Mouse (Mus musculus): ENCODE data around the gene Dusp12. TPM values are rescaled to one million over a fixed set of nuclear protein-coding genes. Genes with fewer than 3 reads are reported as not detected.
A peak's percentile ranks its signal among the peaks of the same experiment; 100 is the strongest.

Dusp12 gene
- polyA plus RNA-seq, 1 experiment from 2014 or later: 38.9 TPM

DNA sequence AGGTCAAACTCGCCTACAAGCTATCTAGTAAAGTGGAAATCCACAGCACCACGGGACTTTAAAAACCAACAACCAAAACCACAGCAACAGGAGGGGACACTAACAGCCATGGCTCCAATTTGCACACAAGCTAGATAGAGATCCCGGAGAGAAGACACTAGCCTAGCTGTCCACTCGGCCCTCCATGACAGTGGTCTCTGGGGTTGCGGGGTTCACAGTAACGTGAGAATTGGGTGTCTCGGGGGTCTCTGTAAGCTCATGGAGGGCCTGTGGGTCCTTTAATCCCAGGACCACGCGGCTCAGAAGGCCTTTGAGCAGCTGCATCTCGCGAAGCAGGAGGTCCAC is 21.7 kb upstream of the Dusp12 start:
- H3K27me3 ChIP-seq (ENCODE audit: control insufficient read depth, insufficient read depth, low read length): peaks cover 20% of the 10 kb centered on the region; the same call in 1 of the 2 replicates

DNA sequence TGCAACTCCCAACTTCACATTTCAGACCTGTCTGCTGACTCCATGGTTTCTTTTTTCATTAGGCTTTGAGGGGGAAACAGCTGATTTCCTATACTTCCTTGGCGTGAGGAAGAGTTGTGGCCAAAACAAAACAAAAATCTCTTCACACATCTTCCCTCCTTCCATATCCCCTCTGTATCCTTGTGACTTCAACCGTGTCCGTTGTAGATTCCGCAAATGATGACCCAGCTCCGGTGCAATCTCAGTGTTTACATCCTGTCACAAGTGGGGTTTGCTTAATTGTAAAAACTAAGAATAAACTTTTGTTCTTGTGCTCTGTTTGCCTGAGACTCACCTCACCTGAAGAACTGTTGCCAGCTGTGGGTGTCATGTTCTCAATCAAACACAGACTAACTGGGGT is 18.1 kb upstream of the Dusp12 start:
- peaks cover 17% of the 10 kb centered on the region; the same call in 1 of the 2 replicates for H3K27me3 ChIP-seq (ENCODE audit: control insufficient read depth, insufficient read depth, low read length)
- ATAC-seq (ENCODE audit: insufficient number of reproducible peaks, insufficient read depth, low FRiP score, low read depth): no peak
- WGBS: 51% methylated on average over 5 of the region's 5 CpGs
- H3K4me3 ChIP-seq (ENCODE audit: low read depth, low read length): no peak overlapping the region
- H3K27ac ChIP-seq (ENCODE audit: low read length): no peak overlapping the region
- H3K4me1 ChIP-seq (ENCODE audit: control insufficient read depth, insufficient read depth, low read length): peaks cover 6% of the 10 kb centered on the region; the same call in 1 of the 2 replicates
- H3K9me3 ChIP-seq (ENCODE audit: control insufficient read depth, low read depth, low read length): no peaks in the 10 kb centered on the region
- no peaks in the 10 kb centered on the region for H3K36me3 ChIP-seq (ENCODE audit: control insufficient read depth, insufficient read depth, low read length)
- no peak overlapping the region for H3K4me2 ChIP-seq (replicated peaks; ENCODE audit: low read depth, low read length)
- no peak overlapping the region for H3K9ac ChIP-seq (replicated peaks; ENCODE audit: low read depth, low read length)

More for the DNA sequence above, 21.7 kb upstream of the Dusp12 start:
- Histone ChIP-seq H3K9me3 (ENCODE audit: control insufficient read depth, low read depth, low read length) (no peaks in the 10 kb centered on the region), H3K4me3 (ENCODE audit: low read depth, low read length) (peak overlapping the region; percentile 46), H3K4me2 (replicated peaks; ENCODE audit: low read depth, low read length) (peak overlapping the region; percentile 93), H3K27ac (ENCODE audit: low read length) (no peak overlapping the region), H3K4me1 (ENCODE audit: control insufficient read depth, insufficient read depth, low read length) (peaks cover 7% of the 10 kb centered on the region; the same call in 1 of the 2 replicates), H3K9ac (replicated peaks; ENCODE audit: low read depth, low read length) (no peak overlapping the region), H3K36me3 (ENCODE audit: control insufficient read depth, insufficient read depth, low read length) (no peaks in the 10 kb centered on the region)
- 29% methylated on average over 11 of the region's 11 CpGs for WGBS
- ATAC-seq (ENCODE audit: insufficient number of reproducible peaks, insufficient read depth, low FRiP score, low read depth): no peak

DNA sequence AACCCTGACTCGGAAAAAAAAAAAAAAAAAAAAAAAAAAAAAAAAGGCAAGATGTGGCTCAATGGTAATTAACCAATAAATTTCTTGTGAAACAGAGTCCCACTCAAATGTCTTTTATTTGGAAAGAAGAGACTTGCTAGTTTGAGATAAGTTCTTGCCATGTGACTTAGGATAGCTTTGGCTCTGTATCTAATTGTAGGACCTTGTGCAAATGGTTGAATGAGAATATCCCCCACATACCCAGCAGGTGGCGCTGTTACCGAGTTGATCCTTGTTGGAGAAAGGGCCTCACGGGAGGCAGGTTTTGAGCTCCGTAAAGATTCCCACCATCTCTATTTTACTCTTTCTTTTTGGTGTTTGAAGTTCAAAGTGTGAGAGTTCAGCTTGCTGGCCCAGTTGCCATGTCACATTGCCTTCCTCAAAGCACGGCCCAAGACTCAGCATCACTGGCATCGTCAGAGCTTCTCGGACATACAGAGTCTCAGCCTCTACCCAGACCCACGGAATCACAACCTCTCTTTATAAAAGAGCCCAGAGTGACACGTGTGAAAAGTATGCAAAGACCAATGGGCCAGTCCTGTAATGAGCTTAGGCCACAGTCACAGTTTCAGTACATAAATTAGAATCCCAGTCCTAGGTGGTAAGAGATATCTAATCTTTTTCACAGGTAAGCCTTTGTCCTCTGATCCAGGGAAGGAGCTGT is 16.3 kb upstream of the Dusp12 start:
- H3K4me3 ChIP-seq (ENCODE audit: low read depth, low read length): no peak overlapping the region
- no peaks in the 10 kb centered on the region for H3K4me1 ChIP-seq (ENCODE audit: control insufficient read depth, insufficient read depth, low read length)
- H3K27ac ChIP-seq (ENCODE audit: low read length): no peak overlapping the region
- 34% methylated on average over 10 of the region's 10 CpGs for WGBS
- H3K36me3 ChIP-seq (ENCODE audit: control insufficient read depth, insufficient read depth, low read length): no peaks in the 10 kb centered on the region
- 0 out of 2 replicates have a peak, but pooled peaks cover 8% of the 10 kb centered on the region for H3K27me3 ChIP-seq (ENCODE audit: control insufficient read depth, insufficient read depth, low read length)
- H3K9ac ChIP-seq (replicated peaks; ENCODE audit: low read depth, low read length): no peak overlapping the region
- H3K4me2 ChIP-seq (replicated peaks; ENCODE audit: low read depth, low read length): no peak overlapping the region
- ATAC-seq (ENCODE audit: insufficient number of reproducible peaks, insufficient read depth, low FRiP score, low read depth): no peak
- no peaks in the 10 kb centered on the region for H3K9me3 ChIP-seq (ENCODE audit: control insufficient read depth, low read depth, low read length)

DNA sequence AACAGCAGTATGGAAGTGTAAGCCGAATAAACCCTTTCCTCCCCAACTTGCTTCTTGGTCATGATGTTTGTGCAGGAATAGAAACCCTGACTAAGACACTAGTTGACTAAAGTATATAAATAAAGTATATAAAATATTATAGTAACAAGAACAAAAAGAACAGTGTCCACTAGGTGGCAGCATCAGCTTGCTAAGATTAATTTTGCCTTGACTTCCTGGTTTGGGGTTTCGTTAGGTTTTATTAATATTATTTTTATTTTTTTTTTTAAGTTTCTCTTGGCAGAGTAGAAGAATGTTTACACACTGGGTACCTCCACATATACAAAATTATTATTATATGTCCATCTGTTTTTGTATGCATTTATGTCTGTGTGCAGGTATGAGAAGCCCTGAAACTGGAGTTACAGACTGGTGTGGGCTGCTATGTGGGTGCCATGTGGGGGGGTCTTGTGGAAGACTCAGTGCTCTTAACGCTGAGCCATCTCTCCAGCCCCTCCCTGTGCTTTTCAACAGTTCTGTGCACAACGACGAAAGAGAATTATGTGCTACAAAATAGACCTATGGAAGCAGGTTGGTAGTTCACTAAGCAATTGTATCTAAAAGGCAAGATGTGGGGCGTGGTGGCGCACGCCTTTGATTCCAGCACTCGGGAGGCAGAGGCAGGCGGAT is 15.6 kb upstream of the Dusp12 start:
- Histone ChIP-seq H3K36me3 (ENCODE audit: control insufficient read depth, insufficient read depth, low read length) (no peaks in the 10 kb centered on the region), H3K27ac (ENCODE audit: low read length) (no peak overlapping the region), H3K4me2 (replicated peaks; ENCODE audit: low read depth, low read length) (no peak overlapping the region), H3K4me3 (ENCODE audit: low read depth, low read length) (no peak overlapping the region), H3K4me1 (ENCODE audit: control insufficient read depth, insufficient read depth, low read length) (no peaks in the 10 kb centered on the region), H3K27me3 (ENCODE audit: control insufficient read depth, insufficient read depth, low read length) (0 out of 2 replicates have a peak, but pooled peaks cover under 1% of the 10 kb centered on the region), H3K9me3 (ENCODE audit: control insufficient read depth, low read depth, low read length) (no peaks in the 10 kb centered on the region), H3K9ac (replicated peaks; ENCODE audit: low read depth, low read length) (no peak overlapping the region)
- WGBS: 34% methylated on average over 10 of the region's 10 CpGs
- no peak for ATAC-seq (ENCODE audit: insufficient number of reproducible peaks, insufficient read depth, low FRiP score, low read depth)

DNA sequence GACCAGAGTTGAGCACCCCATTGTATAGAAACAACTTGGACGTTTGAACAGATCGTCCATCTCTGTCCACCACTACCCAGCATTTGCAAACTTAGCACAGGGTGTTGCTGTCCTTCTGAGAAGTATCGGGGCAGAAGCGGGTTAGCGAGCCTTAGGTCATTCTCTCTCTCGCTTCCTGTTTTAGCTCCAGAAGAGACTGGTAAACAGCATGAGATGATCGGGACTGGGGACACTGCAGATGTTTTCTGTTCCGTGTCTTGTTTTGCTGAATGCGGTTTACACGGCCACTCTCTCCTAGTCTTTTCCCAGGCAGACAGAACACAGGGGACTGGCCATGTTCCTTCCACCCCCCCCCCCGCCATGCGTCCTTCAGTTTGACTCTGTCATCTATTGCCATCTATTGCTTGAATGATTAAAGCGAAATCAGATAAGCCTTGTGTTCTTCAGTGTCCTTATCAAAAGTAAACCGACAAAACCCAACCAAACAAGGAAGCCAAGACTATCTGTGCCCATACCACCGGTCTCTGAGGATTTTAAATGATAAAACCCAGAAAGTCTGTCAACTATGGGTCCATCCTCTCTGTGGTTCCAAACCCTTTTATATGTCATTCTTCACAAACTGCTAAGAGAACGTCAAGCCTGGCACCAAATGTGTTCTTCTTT is 13.2 kb upstream of the Dusp12 start:
- no peaks in the 10 kb centered on the region for H3K9me3 ChIP-seq (ENCODE audit: control insufficient read depth, low read depth, low read length)
- H3K4me1 ChIP-seq (ENCODE audit: control insufficient read depth, insufficient read depth, low read length): no peaks in the 10 kb centered on the region
- WGBS: 48% methylated on average over 16 of the region's 16 CpGs
- no peak for ATAC-seq (ENCODE audit: insufficient number of reproducible peaks, insufficient read depth, low FRiP score, low read depth)
- H3K36me3 ChIP-seq (ENCODE audit: control insufficient read depth, insufficient read depth, low read length): no peaks in the 10 kb centered on the region
- H3K27me3 ChIP-seq (ENCODE audit: control insufficient read depth, insufficient read depth, low read length): no peaks in the 10 kb centered on the region
- H3K9ac ChIP-seq (replicated peaks; ENCODE audit: low read depth, low read length): no peak overlapping the region
- no peak overlapping the region for H3K4me2 ChIP-seq (replicated peaks; ENCODE audit: low read depth, low read length)
- no peak overlapping the region for H3K4me3 ChIP-seq (ENCODE audit: low read depth, low read length)
- H3K27ac ChIP-seq (ENCODE audit: low read length): no peak overlapping the region

DNA sequence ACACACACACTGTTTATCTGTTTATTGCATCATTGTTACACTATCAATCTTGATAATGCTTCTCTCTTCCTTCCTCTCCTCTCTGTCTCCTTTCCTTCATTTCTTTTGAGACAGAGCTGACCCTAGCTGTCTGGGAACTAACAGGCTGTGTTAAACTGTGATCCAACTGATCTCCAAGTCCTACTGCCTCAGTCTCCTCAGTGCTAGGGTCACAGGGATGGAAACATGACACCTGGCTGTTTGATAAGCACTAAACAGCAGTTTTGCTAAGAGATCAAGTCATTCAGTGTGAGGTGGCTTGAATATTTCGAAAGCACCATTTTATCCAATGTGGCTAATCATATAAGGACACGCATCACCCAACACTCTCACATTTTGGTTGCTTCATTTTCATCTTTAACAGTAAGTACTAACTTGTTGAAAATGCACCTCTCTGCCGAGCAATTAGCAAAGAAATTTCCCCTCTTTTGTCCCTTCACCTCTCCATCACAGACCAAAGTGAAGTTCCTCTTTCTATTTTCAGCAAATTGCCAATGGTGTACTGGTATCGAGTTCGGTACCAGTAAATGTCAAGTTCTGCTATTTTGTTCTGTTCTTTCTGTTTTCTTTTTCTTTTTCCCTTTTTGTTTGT is 11.4 kb upstream of the Dusp12 start:
- H3K27me3 ChIP-seq (ENCODE audit: control insufficient read depth, insufficient read depth, low read length): no peaks in the 10 kb centered on the region
- no peak overlapping the region for H3K9ac ChIP-seq (replicated peaks; ENCODE audit: low read depth, low read length)
- H3K36me3 ChIP-seq (ENCODE audit: control insufficient read depth, insufficient read depth, low read length): no peaks in the 10 kb centered on the region
- no peaks in the 10 kb centered on the region for H3K4me1 ChIP-seq (ENCODE audit: control insufficient read depth, insufficient read depth, low read length)
- no peak overlapping the region for H3K4me2 ChIP-seq (replicated peaks; ENCODE audit: low read depth, low read length)
- H3K9me3 ChIP-seq (ENCODE audit: control insufficient read depth, low read depth, low read length): no peaks in the 10 kb centered on the region
- 83% methylated on average over 5 of the region's 5 CpGs for WGBS
- H3K27ac ChIP-seq (ENCODE audit: low read length): no peak overlapping the region
- ATAC-seq (ENCODE audit: insufficient number of reproducible peaks, insufficient read depth, low FRiP score, low read depth): no peak
- H3K4me3 ChIP-seq (ENCODE audit: low read depth, low read length): no peak overlapping the region

DNA sequence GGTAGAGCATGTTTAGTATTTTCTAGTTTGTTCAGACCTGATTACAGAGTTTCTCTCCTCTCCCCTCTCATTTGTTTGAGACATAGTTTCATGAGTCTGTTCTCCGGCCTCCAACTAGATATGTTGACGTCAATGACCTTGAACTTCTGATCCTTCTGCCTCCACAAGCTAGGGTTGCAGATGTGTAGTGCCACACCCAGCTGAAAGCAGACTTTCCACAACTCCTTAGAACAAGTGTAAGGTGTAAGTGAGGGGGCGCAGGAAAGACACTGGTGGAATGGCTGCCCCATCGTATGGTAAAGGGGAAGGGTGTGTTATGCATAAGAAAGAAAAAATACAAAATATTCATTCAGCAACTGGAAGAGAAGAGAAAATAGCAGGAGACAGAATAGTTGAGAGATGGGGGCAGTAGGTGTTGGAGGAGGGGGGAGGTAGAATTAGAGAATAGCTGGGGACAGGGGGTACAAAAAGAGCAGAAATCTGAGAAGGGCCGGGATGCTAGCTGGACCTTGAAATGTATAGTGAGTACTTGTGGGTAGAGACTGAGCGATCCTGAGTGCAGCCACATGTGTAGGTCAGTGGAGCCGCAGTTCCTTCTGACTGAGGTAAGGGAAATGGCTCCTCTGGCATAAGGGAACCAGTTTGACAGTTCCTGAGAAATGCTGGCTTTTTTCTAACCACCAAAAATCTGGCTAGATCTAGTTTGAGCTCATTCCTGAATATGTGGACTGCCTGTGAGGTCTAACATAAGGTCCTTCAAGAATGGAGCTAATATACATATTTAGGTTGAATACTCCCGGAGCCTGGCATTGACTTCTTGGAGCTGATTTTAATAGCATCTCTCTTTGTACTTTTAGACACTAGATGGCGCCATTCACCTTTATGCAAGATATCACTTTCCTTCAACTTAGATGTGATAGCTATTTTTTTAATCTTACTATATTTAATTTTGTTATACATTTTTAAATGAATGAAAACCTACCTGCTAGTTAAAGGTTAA is 9.6 kb upstream of the Dusp12 start:
- no peak overlapping the region for H3K9ac ChIP-seq (replicated peaks; ENCODE audit: low read depth, low read length)
- no peaks in the 10 kb centered on the region for H3K9me3 ChIP-seq (ENCODE audit: control insufficient read depth, low read depth, low read length)
- ATAC-seq (ENCODE audit: insufficient number of reproducible peaks, insufficient read depth, low FRiP score, low read depth): no peak
- H3K27me3 ChIP-seq (ENCODE audit: control insufficient read depth, insufficient read depth, low read length): no peaks in the 10 kb centered on the region
- no peak overlapping the region for H3K4me3 ChIP-seq (ENCODE audit: low read depth, low read length)
- no peaks in the 10 kb centered on the region for H3K36me3 ChIP-seq (ENCODE audit: control insufficient read depth, insufficient read depth, low read length)
- no peaks in the 10 kb centered on the region for H3K4me1 ChIP-seq (ENCODE audit: control insufficient read depth, insufficient read depth, low read length)
- H3K4me2 ChIP-seq (replicated peaks; ENCODE audit: low read depth, low read length): no peak overlapping the region
- WGBS: 62% methylated on average over 9 of the region's 9 CpGs
- H3K27ac ChIP-seq (ENCODE audit: low read length): no peak overlapping the region
